Mouse (Mus musculus) liver, embryonic 14.5 days (tissue): ENCODE data around the gene Zfp617.

Experiments used
- CTCF ChIP-seq: IDR thresholded peaks from 2 replicates; pipeline ENCODE4 v1.5.1; 2016; ENCODE audit warnings: antibody characterized with exemption, low read depth, control low read depth
- EP300 ChIP-seq: IDR thresholded peaks from 2 replicates; pipeline ENCODE4 v1.6.1; 2016; ENCODE audit warnings: antibody characterized with exemption, low read depth

GRCm38 (mm10) chr8:71925791-71926190 is 17.4 kb downstream of the Zfp617 start:
- TF ChIP-seq EP300 (no peak), CTCF (no peak)
